Mouse (Mus musculus) layer of hippocampus, postnatal 14 days (tissue): ENCODE data around the gene Eif3l. TPM values are rescaled to one million over a fixed set of nuclear protein-coding genes. Genes with fewer than 3 reads are reported as not detected.
"Not testable (repeated sequence)": the region's sequence is repeated elsewhere in the genome, so short reads cannot be mapped to it uniquely, and the experiment has no call there.

Experiments used
- DNase-seq, 2 experiments: peaks; one replicate each; pipeline ENCODE4 v3.0.0; 2021 to 2022; ENCODE audit warnings: low spot score in 2 of 2, mixed read lengths in 1 of 2
- long read RNA-seq, 2 experiments: library from polyadenylated mRNA; stranded (forward); transcript quantifications; one replicate each; pipeline ENCODE4 v2.0.0; 2021
- total RNA-seq, 2 experiments: library from RNA; stranded (reverse); gene quantifications; 2 replicates each; pipeline ENCODE4 v1.2.3; 2021

The Eif3l gene
- total RNA-seq, result 10 to 100 TPM; 82.2 to 83.1 TPM
- long read RNA-seq, experiment 1, transcript Eif3l-201 (13 exons, 1,942 nt), result major isoform, 105 of 120 reads
- long read RNA-seq, experiment 1, partial matches to known transcripts, result 9 of 120 reads
- long read RNA-seq, experiment 1, other reads (novel, unspliced or antisense), result 5 of 120 reads
- long read RNA-seq, experiment 2, transcript Eif3l-201 (13 exons, 1,942 nt), result major isoform, 147 of 157 reads
- long read RNA-seq, experiment 2, partial matches to known transcripts, result 6 of 157 reads
- long read RNA-seq, experiment 2, other reads (novel, unspliced or antisense), result 4 of 157 reads

GRCm38 (mm10) chr15:79074913-79075532, at the start of gene Eif3l:
TSS of gene Eif3l (plus strand) at chr15:79075179.
- peak; percentile 73 to 91 for DNase-seq

DNA sequence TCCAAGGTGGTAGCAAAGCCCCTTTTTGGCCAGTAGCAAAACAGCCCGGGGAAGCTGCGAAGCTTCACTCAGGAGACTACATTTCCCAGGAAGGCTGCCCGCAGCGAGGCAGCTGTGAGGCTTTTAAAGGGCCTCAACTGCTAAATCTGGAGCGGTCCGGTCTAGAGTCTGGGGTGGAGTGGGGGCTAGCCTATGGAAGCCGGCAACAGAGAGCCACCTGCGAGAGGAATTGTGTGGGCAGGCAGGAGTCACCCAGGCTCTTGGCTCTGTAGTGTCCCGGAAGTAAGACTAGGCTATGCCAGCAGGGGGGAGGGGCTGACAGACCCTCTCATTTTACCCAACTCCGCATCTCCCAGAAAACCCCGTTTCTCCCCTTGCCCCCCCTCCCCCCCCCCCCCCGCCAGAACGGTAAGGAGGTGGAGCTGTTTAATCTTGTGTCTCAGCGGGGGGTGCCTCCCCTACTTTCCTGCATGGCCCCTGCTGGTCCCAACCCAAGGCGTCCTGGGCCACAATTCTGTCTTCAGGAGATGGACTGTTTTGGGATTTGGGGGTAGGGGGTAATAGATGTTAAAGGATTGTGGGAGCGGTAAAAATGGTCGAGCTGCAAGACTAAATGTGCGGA, 49.2 kb upstream of the Eif3l start:
- DNase-seq, result no peak

- DNase-seq, result no peak
Observed at GRCm38 (mm10) chr15:79026511-79027290, 48.3 kb upstream of the Eif3l start.

GRCm38 (mm10) chr15:79027291-79028205, 47.4 kb upstream of the Eif3l start:
- no peak for DNase-seq

- DNase-seq, result peak; percentile 92 to 94
Observed at GRCm38 (mm10) chr15:79028237-79028738, 46.7 kb upstream of the Eif3l start, which contains the start of gene H1f0. TSS of gene H1f0 (plus strand) at chr15:79028450.

DNA sequence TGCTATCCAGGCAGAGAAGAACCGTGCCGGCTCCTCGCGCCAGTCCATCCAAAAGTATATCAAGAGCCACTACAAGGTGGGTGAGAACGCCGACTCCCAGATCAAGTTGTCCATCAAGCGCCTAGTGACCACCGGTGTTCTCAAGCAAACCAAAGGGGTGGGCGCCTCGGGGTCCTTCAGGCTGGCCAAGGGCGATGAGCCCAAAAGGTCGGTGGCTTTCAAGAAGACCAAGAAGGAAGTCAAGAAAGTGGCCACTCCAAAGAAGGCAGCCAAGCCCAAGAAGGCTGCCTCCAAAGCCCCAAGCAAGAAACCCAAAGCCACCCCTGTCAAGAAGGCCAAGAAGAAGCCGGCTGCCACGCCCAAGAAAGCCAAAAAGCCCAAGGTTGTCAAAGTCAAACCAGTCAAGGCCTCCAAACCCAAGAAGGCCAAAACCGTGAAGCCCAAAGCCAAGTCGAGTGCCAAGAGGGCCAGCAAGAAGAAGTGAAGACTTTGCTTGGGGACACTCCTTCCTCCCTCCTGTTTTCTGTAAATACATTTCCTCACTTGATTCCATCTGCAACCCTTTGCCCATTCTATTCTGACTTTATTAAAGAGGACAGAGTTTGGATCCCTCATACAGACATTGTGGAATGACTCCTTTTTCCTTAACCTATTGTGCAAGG, 46.0 kb upstream of the Eif3l start:
- no peak for DNase-seq

DNA sequence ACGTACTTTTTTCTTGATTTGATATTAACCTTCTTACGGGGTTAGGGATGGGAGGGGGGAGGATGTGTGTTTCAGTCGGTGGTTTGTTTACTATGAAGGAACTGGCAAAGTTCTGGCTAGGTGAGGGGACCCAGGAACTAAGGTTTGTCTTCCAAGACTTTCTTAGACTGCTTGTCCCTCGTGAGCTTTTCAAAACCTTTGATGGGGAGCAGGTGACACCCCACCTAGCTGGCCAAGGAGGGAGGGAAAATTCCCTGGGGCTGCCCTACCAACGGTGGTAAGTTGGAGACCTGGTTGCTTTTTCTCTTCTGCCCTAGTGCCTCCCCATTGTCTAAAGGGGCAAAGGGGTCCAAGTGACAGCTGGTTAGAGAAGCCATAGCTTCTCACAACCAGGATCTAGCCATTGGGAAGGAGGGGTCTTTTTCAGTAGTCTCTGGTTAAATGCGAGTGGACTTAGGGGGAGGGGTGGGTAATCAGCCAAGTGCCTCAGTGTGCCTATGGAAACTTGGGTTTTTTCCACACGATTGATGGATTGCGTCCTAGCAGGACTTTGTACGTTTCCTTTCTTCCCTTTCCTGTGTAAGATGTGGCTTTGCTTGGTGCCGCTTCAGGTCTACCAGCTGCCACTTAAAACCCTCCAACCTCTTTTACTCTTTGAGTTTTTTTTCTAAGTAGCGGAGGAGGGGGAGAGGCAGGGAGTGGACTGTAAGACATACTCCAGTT, 45.3 kb upstream of the Eif3l start:
- DNase-seq, result no peak

DNA sequence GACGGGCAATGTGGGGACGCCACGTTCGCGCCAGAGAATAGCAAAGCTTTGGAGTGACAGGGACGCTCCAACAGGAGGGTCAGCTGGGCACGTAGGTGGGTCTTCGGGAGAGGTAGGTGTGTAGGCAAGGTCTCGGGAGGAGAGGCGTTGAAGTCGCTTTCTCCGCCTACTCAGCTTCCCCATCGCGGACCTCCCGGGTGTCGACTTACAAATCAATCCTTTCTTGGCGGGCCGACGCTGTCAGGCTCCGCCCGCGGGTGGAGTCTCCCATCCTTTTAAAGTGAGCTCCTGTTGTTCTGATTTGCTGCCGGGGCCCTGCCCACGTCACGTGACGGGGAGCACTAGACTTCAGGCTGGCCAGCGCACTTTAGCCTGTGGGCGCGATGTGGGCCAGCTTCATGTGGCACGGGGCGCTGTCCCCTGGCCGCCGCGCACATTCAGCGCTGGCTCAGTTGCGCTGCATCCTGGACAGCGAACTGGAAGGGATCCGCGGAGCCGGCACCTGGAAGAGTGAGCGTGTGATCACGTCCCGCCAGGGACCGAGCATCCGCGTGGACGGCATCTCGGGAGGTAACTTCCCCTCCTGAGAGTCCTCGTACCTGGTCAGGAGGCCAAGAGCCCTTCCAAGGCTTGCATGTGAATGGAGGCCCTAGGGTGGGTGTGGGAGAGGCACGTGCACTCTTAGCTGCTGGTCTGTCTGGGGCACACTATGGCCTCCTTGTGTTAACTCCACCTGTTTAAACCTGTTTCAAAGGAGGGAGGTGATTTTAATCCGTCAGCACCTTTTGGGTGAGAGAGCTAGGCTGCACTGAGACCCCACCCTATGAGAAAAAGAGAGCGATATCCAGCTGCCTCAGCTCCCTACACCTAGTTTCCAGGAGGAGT, 44.2 kb upstream of the Eif3l start:
- peak; percentile 78 to 89 for DNase-seq

DNA sequence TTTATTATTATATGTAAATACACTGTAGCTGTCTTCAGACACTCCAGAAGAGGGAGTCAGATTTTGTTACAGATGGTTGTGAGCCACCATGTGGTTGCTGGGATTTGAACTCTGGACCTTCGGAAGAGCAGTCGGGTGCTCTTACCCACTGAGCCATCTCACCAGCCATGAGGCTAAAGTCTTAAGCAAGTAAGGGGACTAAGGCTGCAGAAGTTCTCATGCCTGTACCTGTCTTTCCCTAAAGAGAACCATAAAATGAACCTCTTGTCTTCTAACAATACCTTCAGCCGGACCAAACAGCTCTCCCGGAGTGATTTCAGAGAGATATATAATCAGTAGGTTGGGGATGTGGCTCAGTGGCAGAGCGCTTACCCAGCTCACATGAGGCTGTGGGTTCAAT, 43.1 kb upstream of the Eif3l start:
- not testable (repeated sequence) for DNase-seq

- no peak for DNase-seq
Observed at GRCm38 (mm10) chr15:79037913-79038328, 37.1 kb upstream of the Eif3l start.

GRCm38 (mm10) chr15:79038331-79038730, 36.6 kb upstream of the Eif3l start:
- no peak for DNase-seq

DNA sequence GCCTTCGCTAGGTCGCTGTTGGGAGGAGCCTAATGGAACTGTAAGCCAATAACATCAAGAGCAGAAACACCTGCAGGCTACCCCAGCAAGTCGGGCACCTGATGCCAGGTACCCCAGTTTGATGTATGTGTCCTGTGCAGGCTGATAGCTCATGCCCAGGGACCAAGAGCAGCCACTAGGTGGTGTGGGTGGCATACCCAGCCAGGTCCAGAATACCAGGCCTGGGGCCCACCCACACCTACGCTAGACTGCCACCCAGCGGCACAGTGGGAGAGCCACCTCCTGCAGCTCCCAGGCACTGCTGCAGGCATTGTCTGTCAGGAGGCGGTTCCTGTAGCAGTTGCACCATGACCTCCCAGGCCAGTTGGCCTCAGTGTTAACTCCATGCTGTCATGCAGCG, 36.1 kb upstream of the Eif3l start:
- peak in 1 of 2 experiments; percentile 58 for DNase-seq

DNA sequence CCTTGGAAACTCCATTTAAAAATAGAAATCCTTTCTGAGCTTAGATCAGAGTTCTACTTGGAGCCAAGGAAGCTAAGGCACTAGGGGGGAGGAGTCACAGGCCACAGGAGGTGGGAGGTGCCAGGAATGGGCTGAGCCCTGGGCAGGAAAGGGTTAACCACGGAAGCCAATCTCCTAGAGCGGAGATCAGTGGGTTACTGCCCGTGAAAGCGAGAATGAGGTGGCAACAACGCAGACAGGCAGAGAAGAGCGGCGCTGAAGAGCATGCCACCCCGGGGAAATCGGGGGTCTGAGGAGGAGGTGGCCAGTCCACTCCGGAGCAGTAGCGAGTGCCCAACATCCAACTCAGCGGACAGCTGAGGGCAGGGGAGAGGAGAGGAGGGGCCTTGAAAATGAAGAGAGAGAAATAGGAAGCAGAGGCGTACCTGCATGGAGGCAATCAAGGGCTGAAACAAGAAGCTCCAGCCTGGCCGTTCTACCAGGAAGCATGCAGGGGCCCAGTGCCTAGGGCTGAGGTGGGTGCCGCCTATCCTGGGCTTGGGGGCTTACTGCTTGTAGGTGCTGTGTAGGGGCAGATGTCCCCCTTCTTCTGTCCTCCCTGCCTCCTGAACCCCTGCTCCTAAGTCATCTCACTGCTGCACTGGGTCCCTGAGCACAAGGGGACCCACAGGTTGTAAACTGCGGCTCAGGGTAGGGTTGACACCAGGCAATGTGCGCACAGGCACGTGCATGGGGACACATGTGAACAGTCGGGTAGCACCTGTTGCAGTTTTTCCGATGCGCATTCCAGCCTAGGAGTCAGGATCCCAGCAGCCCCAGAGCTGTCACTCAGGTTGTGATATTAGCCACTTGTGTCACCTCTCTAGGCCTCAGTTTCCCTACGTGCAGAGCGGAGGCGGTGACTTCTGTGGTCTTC, 34.2 kb upstream of the Eif3l start:
- no peak for DNase-seq

DNA sequence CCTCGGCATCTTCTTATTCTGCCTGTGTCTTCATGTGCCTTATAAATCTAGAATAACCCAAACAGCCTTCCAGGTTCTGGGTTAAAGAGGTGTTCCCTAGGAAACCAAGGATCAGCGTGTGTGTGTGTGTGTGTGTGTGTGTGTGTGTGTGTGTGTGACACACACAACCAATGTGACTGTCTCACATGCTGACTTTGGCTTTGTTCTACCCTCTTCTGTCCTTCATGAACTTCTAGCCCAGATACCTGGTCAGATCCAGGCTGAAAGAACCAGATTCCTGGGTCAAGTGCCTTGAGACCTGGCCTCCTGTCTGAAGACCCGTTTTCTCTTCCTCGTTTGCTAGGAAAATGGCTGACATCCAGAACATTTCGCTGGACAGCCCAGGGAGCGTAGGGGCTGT, 33.4 kb upstream of the Eif3l start, which contains the start of gene Galr3:
Gene Galr3, plus strand, starts transcription at position 301 of the 400 bp plus-strand sequence.
- DNase-seq, result no peak

DNA sequence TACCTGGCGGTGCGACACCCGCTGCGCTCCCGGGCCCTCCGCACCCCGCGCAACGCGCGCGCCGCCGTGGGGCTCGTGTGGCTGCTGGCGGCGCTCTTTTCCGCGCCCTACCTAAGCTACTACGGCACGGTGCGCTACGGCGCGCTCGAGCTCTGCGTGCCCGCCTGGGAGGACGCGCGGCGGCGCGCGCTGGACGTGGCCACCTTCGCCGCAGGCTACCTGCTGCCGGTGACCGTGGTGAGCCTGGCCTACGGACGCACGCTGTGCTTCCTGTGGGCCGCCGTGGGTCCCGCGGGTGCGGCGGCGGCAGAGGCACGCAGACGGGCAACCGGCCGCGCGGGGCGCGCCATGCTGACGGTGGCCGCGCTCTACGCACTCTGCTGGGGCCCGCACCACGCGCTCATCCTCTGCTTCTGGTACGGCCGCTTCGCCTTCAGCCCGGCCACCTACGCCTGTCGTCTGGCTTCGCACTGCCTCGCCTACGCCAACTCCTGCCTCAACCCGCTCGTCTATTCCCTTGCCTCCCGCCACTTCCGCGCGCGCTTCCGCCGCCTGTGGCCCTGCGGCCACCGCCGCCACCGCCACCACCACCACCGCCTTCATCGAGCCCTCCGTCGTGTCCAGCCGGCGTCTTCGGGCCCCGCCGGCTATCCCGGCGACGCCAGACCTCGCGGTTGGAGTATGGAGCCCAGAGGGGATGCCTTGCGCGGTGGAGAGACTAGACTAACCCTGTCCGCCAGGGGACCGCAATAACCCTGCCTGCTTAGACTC, 32.1 kb upstream of the Eif3l start:
- no peak for DNase-seq

DNA sequence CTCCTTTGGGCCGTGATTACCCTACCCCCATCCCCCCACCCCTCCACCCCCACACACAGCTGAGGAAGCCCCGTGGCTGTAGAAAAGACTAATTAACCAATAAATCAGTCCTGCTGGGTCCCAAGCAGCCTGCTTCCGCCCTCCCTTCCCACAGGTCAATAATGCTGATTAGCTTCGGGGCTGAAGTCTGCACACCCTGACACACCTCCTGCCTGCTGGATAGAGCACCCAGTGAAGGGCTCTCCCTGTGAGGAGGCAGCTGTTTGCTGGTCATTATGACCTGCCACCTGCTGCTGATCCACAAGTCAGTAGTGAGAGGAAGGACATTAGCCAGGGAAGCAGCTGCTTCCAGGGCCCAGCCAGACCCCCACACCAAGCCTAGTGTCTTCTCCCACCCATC, 30.1 kb upstream of the Eif3l start:
- no peak for DNase-seq
